Mouse (Mus musculus): ENCODE results near the gene Vldlr. TPM values are rescaled to one million over a fixed set of nuclear protein-coding genes. Genes with fewer than 3 reads are reported as not detected.

The Vldlr gene
- total RNA-seq, 2 experiments from 2014 or later = 55.9 to 59.0 TPM

GRCm38 (mm10) chr19:27239913-27240312 is 23.6 kb downstream of the Vldlr start:
- no peak for DNase-seq (ENCODE audit: extremely low spot score in 1 of 2, low spot score in 2 of 2)
- H3K4me3 ChIP-seq = no peak overlapping the region
- H3K27ac ChIP-seq = no peak overlapping the region
- intact Hi-C loops (cut with DNase I) = loop anchor here (5.0 kb wide), 1 partner anchor 187 kb away; the partner anchor contains the start of gene Pum3
- no peak for TF ChIP-seq CTCF (IDR thresholded peaks at IDR 0.05)

GRCm38 (mm10) chr19:27243527-27243926 is 27.2 kb downstream of the Vldlr start:
- no peak for DNase-seq (ENCODE audit: extremely low spot score in 1 of 2, low spot score in 2 of 2)
- no peak for TF ChIP-seq CTCF (IDR thresholded peaks at IDR 0.05)
- intact Hi-C loops (cut with DNase I) = loop anchor here (5.0 kb wide), 1 partner anchor 184 kb away; the partner anchor contains the start of gene Pum3
- H3K4me3 ChIP-seq = no peak overlapping the region
- no peak overlapping the region for H3K27ac ChIP-seq

- no peak for DNase-seq (ENCODE audit: extremely low spot score in 1 of 2, low spot score in 2 of 2)
- intact Hi-C loops (cut with DNase I) = loop anchor here (10.0 kb wide), 1 partner anchor 510 kb away; no protein-coding TSS in a partner anchor
- no peak for TF ChIP-seq CTCF (IDR thresholded peaks at IDR 0.05)
- Histone ChIP-seq H3K4me3 (no peak overlapping the region), H3K27ac (no peak overlapping the region)
These were observed 38.5 kb downstream of the Vldlr start for GRCm38 (mm10) chr19:27254756-27255155.

GRCm38 (mm10) chr19:27255678-27256077 is 39.4 kb downstream of the Vldlr start:
- no peak for DNase-seq (ENCODE audit: extremely low spot score in 1 of 2, low spot score in 2 of 2)
- TF ChIP-seq CTCF (IDR thresholded peaks at IDR 0.05) = no peak
- intact Hi-C loops (cut with DNase I) = loop anchor here (10.0 kb wide), 1 partner anchor 511 kb away; no protein-coding TSS in a partner anchor
- Histone ChIP-seq H3K4me3 (no peak overlapping the region), H3K27ac (no peak overlapping the region)

GRCm38 (mm10) chr19:27260102-27260501 is 43.8 kb downstream of the Vldlr start:
- no peak overlapping the region for H3K27ac ChIP-seq
- no peak for TF ChIP-seq CTCF (IDR thresholded peaks at IDR 0.05)
- H3K4me3 ChIP-seq = no peak overlapping the region
- peak; percentile 20 to 30 for DNase-seq (ENCODE audit: extremely low spot score in 1 of 2, low spot score in 2 of 2)
- intact Hi-C loops (cut with DNase I) = loop anchor here (1.0 to 5.0 kb wide), 2 partner anchors 132 to 194 kb away; no protein-coding TSS in a partner anchor

- no peak overlapping the region for H3K27ac ChIP-seq
- intact Hi-C loops (cut with DNase I) = loop anchor here (1.0 to 5.0 kb wide), 2 partner anchors 132 to 194 kb away; no protein-coding TSS in a partner anchor
- DNase-seq (ENCODE audit: extremely low spot score in 1 of 2, low spot score in 2 of 2) = no peak
- H3K4me3 ChIP-seq = no peak overlapping the region
- TF ChIP-seq CTCF (IDR thresholded peaks at IDR 0.05) = no peak
These were observed 44.5 kb downstream of the Vldlr start for GRCm38 (mm10) chr19:27260621-27261278.

GRCm38 (mm10) chr19:27262141-27262540 is 45.9 kb downstream of the Vldlr start:
- H3K27ac ChIP-seq = no peak overlapping the region
- no peak for DNase-seq (ENCODE audit: extremely low spot score in 1 of 2, low spot score in 2 of 2)
- intact Hi-C loops (cut with DNase I) = loop anchor here (5.0 kb wide), 1 partner anchor 130 kb away; no protein-coding TSS in a partner anchor
- H3K4me3 ChIP-seq = no peak overlapping the region
- no peak for TF ChIP-seq CTCF (IDR thresholded peaks at IDR 0.05)

GRCm38 (mm10) chr19:27273385-27273784 is 57.1 kb downstream of the Vldlr start:
- TF ChIP-seq CTCF (IDR thresholded peaks at IDR 0.05) = no peak
- no peak for DNase-seq (ENCODE audit: extremely low spot score in 1 of 2, low spot score in 2 of 2)

GRCm38 (mm10) chr19:27274382-27274781 is 58.1 kb downstream of the Vldlr start:
- DNase-seq (ENCODE audit: extremely low spot score in 1 of 2, low spot score in 2 of 2) = no peak
- TF ChIP-seq CTCF (IDR thresholded peaks at IDR 0.05) = no peak
- Histone ChIP-seq H3K27ac (no peak overlapping the region), H3K4me3 (no peak overlapping the region)
- intact Hi-C loops (cut with DNase I) = no loop called here

More at GRCm38 (mm10) chr19:27273385-27273784, 57.1 kb downstream of the Vldlr start:
- Histone ChIP-seq H3K27ac (no peak overlapping the region), H3K4me3 (no peak overlapping the region)
- intact Hi-C loops (cut with DNase I) = no loop called here

- intact Hi-C loops (cut with DNase I) = no loop called here
- Histone ChIP-seq H3K27ac (no peak overlapping the region), H3K4me3 (no peak overlapping the region)
- TF ChIP-seq CTCF (IDR thresholded peaks at IDR 0.05) = no peak
- DNase-seq (ENCODE audit: extremely low spot score in 1 of 2, low spot score in 2 of 2) = no peak
These were observed 62.9 kb downstream of the Vldlr start for GRCm38 (mm10) chr19:27279174-27279573.

Other genes starting within 250 kb of the Vldlr start
- not detected for gene Kcnv2, start 106.1 kb downstream of the Vldlr start, total RNA-seq (2021)
- 10 to 100 TPM; 54.5 to 57.6 TPM for gene Pum3, start 213.3 kb downstream of the Vldlr start, total RNA-seq (2021)

Data from left cerebral cortex, adult 2 months (tissue).